Mouse (Mus musculus): Measurements from ENCODE around the gene Gm20388.

Gene Gm20388

DNA sequence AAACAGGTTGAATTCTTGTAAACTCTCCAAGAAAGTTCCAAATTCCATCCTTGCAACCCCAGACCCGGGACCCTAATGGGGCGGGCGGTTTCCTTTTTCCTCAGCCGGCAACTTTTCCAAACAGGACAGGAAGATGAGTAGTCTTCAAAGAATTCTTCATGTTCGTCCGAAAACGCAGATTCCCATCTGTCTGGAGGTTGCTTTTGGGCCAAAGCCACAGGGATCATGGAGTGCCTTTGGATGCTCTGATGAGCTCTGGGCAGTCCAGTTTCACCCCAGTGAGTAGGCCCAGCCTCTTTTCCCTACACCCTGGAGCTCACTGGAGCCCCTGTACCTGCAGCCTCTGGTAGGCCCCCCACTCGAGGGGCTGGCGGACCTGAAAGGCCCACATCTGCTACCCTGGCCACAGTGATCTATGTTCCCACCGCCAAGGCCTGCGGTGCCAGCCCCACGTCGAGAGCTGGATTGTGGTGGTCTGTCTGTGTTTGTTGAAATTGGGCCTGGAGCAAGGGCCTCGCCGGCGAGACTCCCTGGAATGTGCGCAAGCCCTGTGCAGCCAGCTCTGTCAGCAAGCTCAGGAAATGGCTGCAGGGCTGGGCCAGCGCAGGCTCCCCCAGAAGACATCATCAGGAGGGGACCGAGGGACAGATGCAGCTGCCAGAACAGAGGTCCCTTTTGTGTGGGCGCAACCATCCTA lies 1567.4 kb downstream of the Gm20388 start:
- DNase-seq (ENCODE audit: low spot score in 2 of 2) = no peak

DNA sequence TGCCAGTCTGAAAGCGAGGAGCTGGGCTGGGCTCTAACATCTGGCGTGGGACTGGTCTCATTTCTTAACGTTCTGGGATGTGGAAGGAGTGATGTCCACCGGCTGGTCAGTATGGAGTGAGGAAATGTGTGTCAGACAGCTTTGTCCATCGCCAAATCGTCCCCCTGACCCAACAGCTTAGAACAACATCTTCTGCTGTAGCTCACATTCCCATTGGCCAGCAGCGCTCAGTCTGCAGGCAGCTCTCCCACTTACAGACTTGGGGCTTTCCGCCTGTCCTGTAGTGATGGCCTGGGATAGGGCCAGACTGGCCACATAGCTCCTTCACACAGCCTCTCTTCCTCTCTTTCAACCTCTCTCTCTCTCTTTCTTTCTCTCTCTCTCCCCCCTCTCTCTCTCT lies 1568.5 kb downstream of the Gm20388 start:
- DNase-seq (ENCODE audit: low spot score in 2 of 2) = no peak

DNA sequence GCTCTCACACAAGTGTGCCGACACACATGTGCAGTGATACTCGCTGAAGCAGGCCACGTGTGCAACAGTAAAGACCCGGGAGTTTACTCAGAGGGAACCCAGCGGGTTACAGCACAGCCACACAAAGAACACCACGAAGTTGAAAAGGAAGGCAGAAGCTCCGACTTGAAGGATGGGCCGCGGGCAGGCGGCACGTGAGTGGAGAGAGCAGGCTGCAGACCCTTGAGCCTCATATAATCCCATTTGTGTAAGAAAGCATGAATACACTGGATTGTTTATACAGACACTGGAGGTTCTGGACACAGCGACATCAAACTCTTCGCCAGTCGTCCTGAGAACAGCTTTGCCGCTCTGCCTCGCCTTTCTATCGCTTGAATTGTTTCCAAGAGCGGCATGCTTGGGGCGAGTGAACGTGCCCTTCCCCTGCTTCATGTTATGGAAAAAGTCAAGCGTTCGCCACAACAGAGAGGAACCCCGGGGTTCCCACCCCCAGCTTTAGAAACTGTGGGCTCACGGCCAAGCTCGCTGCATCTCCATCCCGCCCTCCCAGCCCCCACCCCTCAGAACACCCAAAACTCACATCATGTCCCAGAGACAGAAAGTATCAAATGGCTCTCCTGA lies 1569.9 kb downstream of the Gm20388 start:
- DNase-seq (ENCODE audit: low spot score in 2 of 2) = no peak

DNA sequence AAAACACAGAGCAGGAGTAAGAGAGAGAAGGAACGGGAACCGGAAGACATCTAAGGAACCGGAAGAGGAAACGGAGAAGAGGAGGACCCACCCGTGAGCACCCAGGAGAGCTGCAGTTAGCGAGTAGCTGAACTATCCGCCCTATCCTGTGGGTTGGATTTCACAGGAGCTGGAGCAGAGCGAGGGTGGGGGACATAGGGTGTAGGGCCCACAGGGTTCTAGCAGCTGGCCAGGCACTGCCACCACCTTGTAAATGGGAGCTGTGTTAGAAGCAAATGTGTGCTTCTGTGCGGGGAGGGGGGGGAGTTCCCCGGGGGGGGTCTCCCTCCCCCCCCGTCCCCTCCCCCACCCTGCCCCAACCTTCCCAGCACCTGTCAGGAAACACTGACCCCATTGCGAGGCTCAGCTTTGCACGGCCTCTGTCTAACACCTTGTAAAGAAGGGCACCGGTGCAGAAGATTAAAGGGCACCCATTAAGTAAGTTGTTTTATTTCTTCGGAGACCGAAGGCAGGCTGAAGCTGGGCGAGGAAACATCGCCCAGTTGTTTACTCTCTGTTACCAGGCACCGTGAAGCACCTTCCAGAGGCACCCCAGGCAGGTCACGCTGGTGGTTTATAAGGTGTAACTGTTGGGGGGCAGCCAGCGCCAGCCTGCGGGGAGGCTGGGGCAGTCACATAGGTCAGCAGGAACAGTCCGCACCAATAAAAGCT lies 1573.6 kb downstream of the Gm20388 start:
- no peak for DNase-seq (ENCODE audit: low spot score in 2 of 2)

DNA sequence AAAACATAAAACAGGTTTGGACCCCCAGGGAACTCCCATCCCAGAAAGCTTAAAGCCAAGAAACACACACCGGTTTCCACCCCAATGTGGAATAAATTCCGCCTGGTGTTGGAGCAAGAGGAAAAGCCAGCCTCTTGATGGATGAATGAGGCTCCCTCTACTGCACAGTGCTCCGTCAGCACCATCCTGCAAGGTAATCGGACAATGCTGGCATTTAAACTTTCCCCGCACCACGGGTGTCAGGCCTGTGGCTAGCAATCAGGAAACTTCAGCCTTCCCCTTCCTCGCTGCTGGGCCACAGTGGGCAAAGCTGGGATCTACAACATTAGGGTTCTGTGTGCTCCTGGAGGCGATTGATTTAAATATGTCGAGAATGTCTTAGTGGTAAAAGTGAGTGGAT lies 1581.0 kb downstream of the Gm20388 start:
- DNase-seq (ENCODE audit: low spot score in 2 of 2) = no peak

DNA sequence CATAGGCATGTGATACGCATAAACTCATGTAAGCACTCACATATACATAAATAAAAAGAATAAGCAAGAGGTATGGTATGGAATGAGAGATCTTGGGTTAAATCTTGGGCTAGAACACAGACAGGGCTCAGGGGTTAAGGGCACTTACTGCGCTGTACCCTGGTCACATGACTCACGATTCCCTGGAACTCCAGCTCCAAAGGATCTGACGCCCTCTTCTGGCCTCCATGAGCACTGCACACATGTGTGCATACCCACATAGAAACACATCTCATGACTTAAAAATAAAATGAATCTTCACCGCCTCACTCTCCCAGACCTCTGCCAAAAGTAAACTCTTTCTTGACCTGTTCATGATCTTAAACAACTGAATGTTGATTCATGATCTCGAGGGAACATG lies 1587.0 kb downstream of the Gm20388 start:
- DNase-seq (ENCODE audit: low spot score in 2 of 2) = no peak

DNA sequence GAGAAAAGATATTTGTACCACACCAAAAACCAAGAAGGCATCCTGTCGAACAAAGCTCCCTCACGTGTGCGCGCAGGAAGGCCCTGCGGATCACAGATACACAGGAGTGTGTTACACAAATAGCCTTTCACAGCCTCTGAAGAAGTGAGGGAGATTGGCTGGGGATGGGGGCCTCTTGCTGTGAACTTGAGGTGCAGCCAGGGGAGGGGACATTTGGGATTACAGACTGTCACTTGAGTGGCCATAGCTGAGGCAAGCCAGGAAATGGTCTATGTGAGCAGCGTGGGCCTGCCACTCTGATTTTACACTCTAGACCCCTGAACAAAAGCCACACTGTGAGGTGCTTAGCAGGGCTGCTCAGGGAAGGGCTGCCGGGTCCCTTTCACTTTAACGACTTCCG lies 1601.1 kb downstream of the Gm20388 start:
- DNase-seq (ENCODE audit: low spot score in 2 of 2) = no peak

DNA sequence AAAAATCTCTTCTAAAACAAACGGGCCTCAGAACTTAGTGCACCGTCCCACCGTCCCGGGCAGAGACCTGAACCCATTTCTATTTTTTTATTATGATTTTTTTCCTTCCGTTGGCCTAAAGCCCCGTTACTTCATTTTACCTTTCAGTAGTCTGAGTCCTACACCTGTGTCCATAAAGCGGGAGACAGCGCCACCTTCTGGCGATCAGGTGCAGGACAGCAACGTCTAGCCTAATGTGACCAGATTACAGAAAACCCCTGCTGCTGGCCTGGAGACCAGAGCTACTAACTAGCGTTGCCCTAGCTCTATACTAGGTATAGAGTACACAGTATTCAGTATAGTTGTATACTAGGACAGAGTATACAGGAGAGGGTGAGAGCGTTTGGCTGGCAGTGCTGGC lies 1602.8 kb downstream of the Gm20388 start:
- DNase-seq (ENCODE audit: low spot score in 2 of 2) = peak; percentile 62 to 72

DNA sequence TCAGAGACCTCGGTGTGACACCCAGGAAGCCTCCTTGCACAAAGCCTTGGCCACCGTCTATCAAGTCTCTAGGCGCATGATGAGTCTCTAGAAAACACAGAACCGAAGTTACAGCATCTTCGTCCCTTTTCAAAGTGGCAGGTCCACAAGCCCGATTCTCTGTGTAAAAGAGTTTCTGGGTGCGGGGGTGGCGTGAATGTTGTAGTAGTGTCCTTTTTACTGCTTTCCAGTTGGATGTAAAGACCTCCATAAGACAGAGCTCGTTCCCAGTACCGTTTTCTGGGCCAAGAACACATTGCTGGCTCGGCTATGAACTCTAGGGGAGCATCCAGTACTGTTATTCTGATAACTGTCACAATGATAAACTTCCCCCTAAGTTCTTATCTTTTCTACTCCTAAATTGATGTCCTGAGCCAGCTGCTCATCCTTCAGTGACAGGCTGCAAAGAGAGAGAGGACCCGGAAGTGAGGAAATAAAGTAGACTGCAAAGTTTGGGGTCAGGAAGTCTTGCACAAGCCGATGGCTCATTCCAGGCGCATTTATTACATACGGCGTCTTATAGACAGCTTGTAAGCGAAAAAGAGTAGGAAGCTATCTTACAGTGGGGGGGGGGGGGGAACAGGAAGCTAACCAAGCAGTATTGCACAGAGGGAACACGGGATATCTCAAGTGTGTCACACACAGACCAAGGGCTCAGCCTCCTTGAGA lies 1614.6 kb downstream of the Gm20388 start:
- DNase-seq (ENCODE audit: low spot score in 2 of 2) = no peak

DNA sequence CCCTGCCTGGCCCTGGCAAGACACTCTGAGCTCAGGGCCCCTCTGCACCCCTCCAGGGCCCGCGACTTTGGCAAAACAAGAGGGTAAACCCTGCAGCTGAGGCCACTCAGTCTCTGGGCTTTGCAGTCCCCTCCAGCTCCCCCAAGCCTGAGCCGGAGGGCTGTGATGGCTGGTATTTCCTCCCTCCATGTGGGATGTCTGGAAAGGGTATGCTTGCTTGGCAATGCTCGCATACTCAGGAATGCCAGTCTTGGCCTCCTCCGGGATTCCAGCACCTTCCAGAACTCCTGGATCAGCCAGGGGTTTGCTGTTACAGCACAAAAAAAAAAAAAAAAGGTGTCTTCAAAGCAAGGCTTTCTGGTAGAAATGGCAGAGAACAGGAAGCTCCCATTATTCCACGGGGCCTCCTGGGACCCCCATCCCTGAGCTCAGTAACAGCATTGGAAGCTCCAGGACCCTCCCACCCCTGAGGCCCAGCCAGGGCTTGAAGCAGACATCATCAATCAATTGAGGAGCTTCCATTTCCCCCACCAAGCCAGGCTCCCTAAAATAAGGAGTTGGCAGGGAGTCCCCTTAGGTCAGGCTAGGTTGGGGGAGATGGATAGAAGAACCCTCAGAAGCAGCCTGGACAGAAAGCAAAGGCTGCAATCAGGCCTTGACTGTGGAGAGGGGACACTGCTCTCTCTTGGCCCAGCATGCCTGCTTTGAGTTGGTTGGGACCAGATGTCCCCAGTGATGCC lies 1616.3 kb downstream of the Gm20388 start:
- DNase-seq (ENCODE audit: low spot score in 2 of 2) = no peak

DNA sequence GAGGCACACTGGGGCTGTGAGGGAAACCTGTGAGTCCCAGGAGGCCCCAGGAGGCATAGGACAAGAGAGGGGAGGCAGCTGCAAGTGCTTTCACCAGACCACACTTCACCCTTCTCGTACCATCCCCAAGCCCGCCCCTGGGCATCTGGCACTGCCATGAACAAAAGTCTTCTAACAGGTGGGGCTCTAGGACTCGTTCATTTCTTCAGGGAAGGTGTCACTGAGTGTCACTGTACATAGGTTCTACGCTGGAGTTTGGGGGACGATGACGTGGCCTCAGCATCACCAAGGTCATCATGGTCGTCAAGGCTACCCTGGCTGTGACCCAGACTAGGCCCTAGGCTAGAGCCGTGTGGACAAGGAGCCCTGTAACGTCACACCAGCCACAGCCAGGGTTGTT lies 1617.1 kb downstream of the Gm20388 start:
- DNase-seq (ENCODE audit: low spot score in 2 of 2) = no peak

DNA sequence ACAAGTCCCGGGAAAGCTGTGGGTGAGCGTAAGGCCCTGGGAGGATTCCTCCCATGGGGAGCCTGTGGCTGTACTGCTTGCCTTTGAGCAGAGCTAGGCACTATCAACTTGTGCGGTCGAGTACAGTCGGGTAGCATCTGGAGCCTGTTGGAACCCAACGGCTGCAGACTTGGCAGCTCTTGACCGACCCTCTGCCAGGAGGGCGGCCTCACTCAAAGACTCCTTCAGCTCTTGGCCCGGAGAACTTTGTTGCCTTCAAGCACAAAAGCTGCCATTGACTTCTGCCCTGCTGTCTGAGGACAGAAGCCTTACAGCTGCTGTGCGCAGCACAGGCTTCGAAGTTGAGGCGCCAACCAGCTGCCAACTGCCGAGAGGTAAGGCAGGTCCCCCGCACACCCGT lies 1618.1 kb downstream of the Gm20388 start:
- DNase-seq (ENCODE audit: low spot score in 2 of 2) = no peak

DNA sequence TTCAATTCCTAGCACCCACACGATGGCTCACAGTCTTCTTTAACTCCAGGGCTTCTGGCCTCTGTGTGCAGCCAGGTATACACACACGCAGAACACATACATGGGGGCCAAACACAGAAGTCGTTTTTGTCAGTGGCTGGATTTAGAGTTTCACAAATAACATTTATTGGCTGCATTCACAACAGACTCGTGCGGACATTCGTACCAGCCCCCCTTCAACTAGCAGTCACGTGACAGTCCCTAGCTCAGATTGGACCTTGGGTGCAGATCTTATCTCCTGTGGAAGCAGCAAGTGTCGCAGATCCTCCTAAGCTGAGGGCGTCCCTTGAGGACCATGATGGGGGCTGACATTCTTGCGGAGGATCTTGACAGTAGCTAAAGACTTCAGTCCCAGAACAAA lies 1620.0 kb downstream of the Gm20388 start:
- DNase-seq (ENCODE audit: low spot score in 2 of 2) = no peak

DNA sequence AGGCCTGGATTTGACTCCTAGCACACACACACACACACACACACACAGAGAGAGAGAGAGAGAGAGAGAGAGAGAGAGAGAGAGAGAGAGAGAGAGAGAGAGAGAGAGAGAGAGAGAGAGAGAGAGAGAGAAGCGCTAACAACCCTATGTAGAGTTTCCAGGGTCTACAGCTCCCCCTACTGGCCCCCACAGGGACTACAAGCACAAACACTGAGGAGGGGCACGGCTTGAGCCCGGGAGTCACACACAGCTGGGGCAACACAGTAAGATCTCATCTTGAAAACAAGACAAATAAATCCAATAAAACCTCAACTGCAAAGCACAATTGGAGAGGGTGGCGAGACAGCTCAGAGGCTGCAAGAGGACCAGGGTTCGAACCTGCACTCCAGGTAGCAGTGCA lies 1621.7 kb downstream of the Gm20388 start:
- DNase-seq (ENCODE audit: low spot score in 2 of 2) = no peak

DNA sequence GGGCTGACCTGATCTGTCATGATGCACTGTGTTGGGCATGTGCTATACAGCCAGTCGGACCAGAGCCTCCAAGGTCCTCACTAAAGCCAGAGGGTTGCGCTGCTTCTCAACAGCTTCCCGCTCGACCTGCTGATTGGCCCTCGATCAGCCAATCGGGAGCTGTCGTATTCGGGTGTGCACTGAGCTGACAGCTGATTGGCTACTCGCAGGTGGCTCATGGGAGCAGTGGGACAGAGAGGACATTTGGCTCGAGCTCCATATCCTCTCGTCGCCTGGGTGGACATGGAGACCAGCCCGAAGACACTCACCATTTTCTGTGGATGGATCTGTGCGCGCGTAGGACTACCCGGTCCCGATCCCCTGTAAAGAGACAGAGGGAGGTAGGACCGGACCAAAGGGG lies 1631.2 kb downstream of the Gm20388 start:
- no peak for DNase-seq (ENCODE audit: low spot score in 2 of 2)

DNA sequence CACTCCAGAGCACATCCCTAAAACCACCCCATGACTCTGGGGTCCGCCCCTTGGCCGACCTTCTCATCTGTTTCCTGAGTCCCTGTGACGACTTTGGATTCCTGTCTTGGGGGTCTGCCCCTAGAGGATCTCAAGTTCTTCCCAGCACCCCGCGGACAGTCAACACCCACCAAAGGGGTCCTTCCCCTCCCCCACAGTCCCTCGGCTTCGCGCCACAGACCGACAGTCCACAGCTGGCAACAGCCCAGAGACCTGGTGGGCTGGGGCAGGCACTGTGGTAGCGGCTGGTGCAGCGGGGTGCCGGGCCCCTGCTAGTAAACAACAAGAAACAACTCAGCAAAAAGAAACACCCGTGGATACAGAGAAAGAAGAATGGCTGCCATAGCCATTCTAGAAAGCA lies 1632.3 kb downstream of the Gm20388 start:
- DNase-seq (ENCODE audit: low spot score in 2 of 2) = no peak

DNA sequence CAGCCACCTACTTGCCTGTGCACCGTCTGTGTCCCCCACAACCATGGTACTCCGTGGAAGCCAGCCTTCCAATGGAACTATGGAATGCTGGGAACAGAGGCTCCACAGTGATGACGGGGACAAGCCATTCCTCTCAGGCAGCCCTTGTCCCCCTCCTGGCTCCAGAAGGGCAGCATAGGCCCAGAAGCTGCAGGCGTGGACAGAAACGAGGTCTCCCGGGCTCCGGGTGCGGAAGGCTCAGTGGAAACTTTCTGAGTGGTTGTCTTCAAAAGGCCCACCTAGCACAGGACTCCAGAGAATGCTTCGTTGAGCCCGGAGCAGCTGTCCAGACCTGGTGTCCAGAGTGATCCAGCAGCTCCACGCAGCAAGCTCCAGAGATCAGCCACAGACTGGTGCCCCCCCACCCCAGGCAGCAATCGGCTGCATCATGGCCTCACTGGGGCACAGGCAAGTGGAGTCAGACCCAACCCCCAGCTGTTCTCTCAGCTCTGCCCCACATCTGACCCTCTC lies 1633.7 kb downstream of the Gm20388 start, which contains the start of gene 1700018B08Rik:
1700018B08Rik (minus strand) TSS at position 45 of the 510 bp plus-strand sequence.
- no peak for DNase-seq (ENCODE audit: low spot score in 2 of 2)

DNA sequence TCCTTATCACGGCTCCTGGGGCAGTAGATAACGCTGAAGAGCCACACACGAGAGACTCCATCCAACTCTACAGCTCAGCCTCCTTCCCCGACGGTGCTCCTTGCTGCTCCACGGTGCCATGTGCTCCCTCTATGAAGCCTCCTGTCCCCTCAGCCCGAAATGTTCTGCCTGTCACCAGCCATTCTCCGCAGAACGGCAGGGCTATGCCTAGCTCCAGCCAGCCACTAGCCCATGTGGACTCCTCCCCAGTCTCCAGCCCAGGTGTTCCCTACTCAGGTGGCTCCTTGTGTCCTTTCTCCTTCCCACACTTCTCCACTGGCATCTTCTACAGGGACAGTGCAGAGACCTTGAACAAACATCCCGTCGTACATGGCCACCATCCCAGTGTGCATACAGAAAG lies 1634.3 kb downstream of the Gm20388 start:
- DNase-seq (ENCODE audit: low spot score in 2 of 2) = no peak

DNA sequence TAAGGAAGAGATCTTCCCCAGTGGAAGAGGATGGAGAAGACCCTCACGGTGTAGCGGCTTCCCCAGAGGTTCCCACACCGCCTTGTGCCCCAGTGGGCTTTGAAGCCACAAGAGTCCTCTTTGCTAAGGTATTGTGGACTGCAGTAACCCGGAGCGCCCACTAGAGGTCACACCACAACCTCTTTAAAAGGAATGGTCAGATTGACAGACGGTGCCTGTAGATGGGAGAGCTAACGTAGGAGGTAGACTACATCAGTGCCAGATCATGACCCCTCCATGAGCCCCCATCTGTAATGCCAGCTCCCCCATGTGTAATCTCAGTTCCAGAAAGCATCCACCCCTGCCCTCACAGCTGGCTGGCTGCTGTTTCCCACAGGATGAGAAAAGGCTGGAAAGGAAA lies 1636.5 kb downstream of the Gm20388 start:
- peak; percentile 35 to 38 for DNase-seq (ENCODE audit: low spot score in 2 of 2)

DNA sequence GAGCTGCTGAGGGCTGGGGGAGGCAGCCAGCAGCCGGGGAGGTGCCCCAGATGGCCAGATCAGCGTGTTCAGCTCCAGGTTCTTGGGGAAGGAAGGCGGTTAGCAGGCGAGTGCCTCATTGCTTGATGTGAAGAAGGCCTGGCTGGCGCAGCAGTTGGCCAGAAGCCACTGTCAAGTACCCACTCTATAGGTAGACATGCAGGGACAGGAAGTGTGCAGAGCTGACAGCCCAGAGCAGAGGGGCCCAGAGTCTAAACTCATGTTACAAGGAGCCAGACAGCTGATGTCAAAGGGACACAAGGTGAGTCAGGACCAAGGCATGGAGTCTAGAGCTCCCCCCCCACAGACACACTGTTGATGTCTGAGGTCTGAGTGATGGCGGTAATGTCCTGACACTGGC lies 1639.4 kb downstream of the Gm20388 start:
- no peak for DNase-seq (ENCODE audit: low spot score in 2 of 2)

Data from urinary bladder, adult 18-20 months (tissue).